Comparison of ENCODE assay signal across 8 mouse cellular contexts in the genomic region with DNA sequence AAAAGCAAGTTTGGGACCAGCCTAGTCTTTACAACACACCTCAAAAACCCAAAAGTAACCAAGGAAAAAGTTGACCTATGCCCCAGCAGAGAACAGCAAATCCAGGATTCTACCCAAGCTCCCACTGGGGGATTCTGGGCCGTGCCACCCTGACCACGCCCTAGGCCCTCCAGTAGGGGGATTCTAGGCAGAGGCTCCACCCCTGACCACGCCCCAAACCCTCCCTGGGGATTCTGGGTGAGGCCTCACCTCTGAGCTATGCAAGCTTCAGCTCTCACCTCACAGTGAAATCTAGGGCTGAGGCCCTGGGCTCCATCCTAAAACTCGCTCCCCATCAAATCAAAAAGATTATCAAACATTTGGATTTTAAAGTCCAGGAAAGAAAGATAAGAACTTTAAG. TPM values are rescaled to one million over a fixed set of nuclear protein-coding genes. Genes with fewer than 3 reads are reported as not detected.
A peak's percentile ranks its signal among the peaks of the same experiment; 100 is the strongest.
DNase-seq lines count a peak whose midpoint lies in the region; ATAC-seq and TF ChIP-seq lines count a peak whose summit lies in the region.

No protein-coding gene starts in this region.

- TF ChIP-seq EP300 in CH12.LX (IDR thresholded peaks at IDR 0.05; ENCODE audit: low read length) = no peak

- H3K4me1 ChIP-seq in heart, embryonic 13.5 days = peaks cover 52% of the 10 kb centered on the region
- H3K4me1 ChIP-seq in CH12.LX (ENCODE audit: control insufficient read depth in 1 of 2, insufficient read depth in 2 of 2) = peaks cover 18 to 56% of the 10 kb centered on the region in 2 experiments
- H3K4me1 ChIP-seq in embryonic facial prominence, embryonic 11.5 days (ENCODE audit: control insufficient read depth, insufficient read depth, low read length) = no peaks in the 10 kb centered on the region

- 0 out of 2 replicates have a peak overlapping the region, but pooled peaks have one; percentile 21 for H3K9ac ChIP-seq in heart, embryonic 13.5 days
- no peak overlapping the region for H3K9ac ChIP-seq in CH12.LX (ENCODE audit: insufficient read depth, low read depth)
- no peak overlapping the region for H3K9ac ChIP-seq in embryonic facial prominence, embryonic 11.5 days (replicated peaks; ENCODE audit: low read length)

- H3K27ac ChIP-seq in heart, embryonic 13.5 days (replicated peaks) = no peak overlapping the region
- H3K27ac ChIP-seq in CH12.LX (ENCODE audit: insufficient read depth, low read depth) = peak overlapping the region; percentile 50; the same call in 1 of the 2 replicates
- H3K27ac ChIP-seq in embryonic facial prominence, embryonic 11.5 days (replicated peaks; ENCODE audit: low read depth, low read length) = no peak overlapping the region

- no peak for TF ChIP-seq CTCF in CH12.LX (conservative IDR thresholded peaks at IDR 0.05 in 1 of 2, IDR thresholded peaks at IDR 0.05 in 1 of 2; ENCODE audit: low read depth in 2 of 2, low read length in 2 of 2)

- no peak for TF ChIP-seq POLR2A in CH12.LX (IDR thresholded peaks at IDR 0.05; ENCODE audit: low read depth, low read length)

- dilution Hi-C loops in CH12.LX (cut with MboI; ENCODE audit: extremely low pct_ligation_motif_present, extremely low pct_unique_long_range_greater_than_20kb, low sequenced_read_pairs) = no loop called here

- 0 out of 2 replicates have a peak, but pooled peaks cover 5% of the 10 kb centered on the region for H3K9me3 ChIP-seq in heart, embryonic 13.5 days
- peaks cover 15% of the 10 kb centered on the region for H3K9me3 ChIP-seq in CH12.LX (replicated peaks; ENCODE audit: low read length)
- no peaks in the 10 kb centered on the region for H3K9me3 ChIP-seq in embryonic facial prominence, embryonic 11.5 days (replicated peaks; ENCODE audit: control insufficient read depth, low read length)

- ATAC-seq in heart, embryonic 13.5 days (ENCODE audit: extremely low read depth, insufficient number of reproducible peaks, low FRiP score, low TSS enrichment) = no peak
- ATAC-seq in embryonic facial prominence, embryonic 11.5 days (replicated peaks; ENCODE audit: insufficient number of reproducible peaks, low FRiP score, low TSS enrichment, low read depth) = no peak
- peak; percentile 51 for ATAC-seq in megakaryocyte progenitor cell, adult 5-6 weeks (replicated peaks; ENCODE audit: poor library complexity)

- no peak for DNase-seq in heart, postnatal 25 days (ENCODE audit: low spot score)
- DNase-seq in CH12.LX (ENCODE audit: extremely low read depth) (peak; percentile 91), MN1 (ENCODE audit: low spot score) (no peak)
- peak; percentile 36 for DNase-seq in embryonic facial prominence, embryonic 11.5 days (ENCODE audit: low spot score)
- DNase-seq in layer of hippocampus, postnatal 36 days = no peak
- no peak for DNase-seq in gastrocnemius, postnatal 10 days

- no peak overlapping the region for H3K4me2 ChIP-seq in heart, embryonic 13.5 days
- no peak overlapping the region for H3K4me2 ChIP-seq in CH12.LX (ENCODE audit: insufficient read depth, low read depth, poor library complexity, severe bottlenecking)
- no peak overlapping the region for H3K4me2 ChIP-seq in embryonic facial prominence, embryonic 11.5 days (ENCODE audit: low read depth, low read length)

- in situ Hi-C loops in CH12.LX (cut with MboI; ENCODE audit: low pct_ligation_motif_present, low pct_unique_long_range_greater_than_20kb, low sequenced_read_pairs) = no loop called here

- H3K36me3 ChIP-seq in heart, embryonic 13.5 days = peaks cover 95% of the 10 kb centered on the region
- peaks cover 84 to 97% of the 10 kb centered on the region in 2 experiments for H3K36me3 ChIP-seq in CH12.LX (replicated peaks in 1 of 2; ENCODE audit: control insufficient read depth in 1 of 2, insufficient read depth in 1 of 2, low read length in 1 of 2)
- peaks cover 60% of the 10 kb centered on the region for H3K36me3 ChIP-seq in embryonic facial prominence, embryonic 11.5 days (replicated peaks; ENCODE audit: control insufficient read depth, insufficient read depth, low read depth, low read length)

- WGBS in heart, embryonic 13.5 days = 47% methylated on average over 4 of the region's 4 CpGs
- 58% methylated on average over 4 of the region's 4 CpGs for WGBS in embryonic facial prominence, embryonic 11.5 days

- H3K79me2 ChIP-seq in CH12.LX (replicated peaks; ENCODE audit: control insufficient read depth, extremely low read depth, insufficient read depth, poor library complexity, severe bottlenecking) = peaks cover 27% of the 10 kb centered on the region

- H3K27me3 ChIP-seq in heart, embryonic 13.5 days (replicated peaks) = no peaks in the 10 kb centered on the region
- no peaks in the 10 kb centered on the region for H3K27me3 ChIP-seq in CH12.LX (replicated peaks)
- no peaks in the 10 kb centered on the region for H3K27me3 ChIP-seq in embryonic facial prominence, embryonic 11.5 days (ENCODE audit: control insufficient read depth, insufficient read depth, low read length)

- no peak overlapping the region for H3K4me3 ChIP-seq in heart, embryonic 13.5 days
- H3K4me3 ChIP-seq in CH12.LX (replicated peaks in 1 of 3; ENCODE audit: low read depth in 2 of 3, low read length in 2 of 3, poor library complexity in 1 of 3) = no peak overlapping the region
- no peak overlapping the region for H3K4me3 ChIP-seq in embryonic facial prominence, embryonic 11.5 days (ENCODE audit: low read depth, low read length)

- no peak for TF ChIP-seq RAD21 in CH12.LX (IDR thresholded peaks at IDR 0.05; ENCODE audit: low read depth, low read length)

- intact Hi-C loops in heart, postnatal 25 days (cut with DNase I) = no loop called here

TF ChIP-seq in CH12.LX, 34 proteins besides CTCF, POLR2A, EP300 and RAD21:
- TF ChIP-seq SIN3A (IDR thresholded peaks at IDR 0.05; ENCODE audit: low read length) (no peak), POLR2AphosphoS2 (IDR thresholded peaks at IDR 0.05; ENCODE audit: low read depth, low read length) (peak; percentile 29; the same call in 1 of the 2 replicates), ETS1 (conservative IDR thresholded peaks at IDR 0.05; ENCODE audit: low read depth, low read length) (no peak), USF2 (conservative IDR thresholded peaks at IDR 0.05; ENCODE audit: low read depth, low read length) (no peak)

RNA-seq across cellular contexts. Expression of a gene that starts 9.9 kb away (rescaled TPM):
- polyA plus RNA-seq in heart, embryonic 13.5 days (2015; fragmentation: Nextera tagmentation; extraction: Ambion mirVana) = 55.9 and 57.6 TPM in 2 replicates
- 10 to 100 TPM; 20.3 to 20.9 TPM for total RNA-seq in heart, postnatal 25 days (2021)
- 179 and 207 TPM in 2 replicates for total RNA-seq in CH12.LX (2012; rRNA removed)
- total RNA-seq in CH12.LX (2014; rRNA removed) = 139 and 146 TPM in 2 replicates
- 208 and 223 TPM in 2 replicates for polyA plus RNA-seq in CH12.LX (2012; ENCODE audit: insufficient read length, low read depth)
- 174 and 178 TPM in 2 replicates for polyA plus RNA-seq in embryonic facial prominence, embryonic 11.5 days (2014; fragmentation: Nextera tagmentation; extraction: Ambion mirVana)
- 29.9 and 35.3 TPM in 2 replicates for total RNA-seq in megakaryocyte progenitor cell, adult 5-6 weeks (2015)
- total RNA-seq in megakaryocyte progenitor cell, adult 5-6 weeks (2017) = 33.5 and 51.0 TPM in 2 replicates
- total RNA-seq in layer of hippocampus, postnatal 36 days (2021) = 10 to 100 TPM; 30.5 to 30.6 TPM
- 10 to 100 TPM; 33.0 to 43.2 TPM for total RNA-seq in gastrocnemius, postnatal 10 days (2021)

RNA-seq across cellular contexts. Expression of a gene that starts 16.9 kb away (rescaled TPM):
- 1,246 and 1,505 TPM in 2 replicates for polyA plus RNA-seq in heart, embryonic 13.5 days (2015; fragmentation: Nextera tagmentation; extraction: Ambion mirVana)
- 1,000 to 10,000 TPM; 1,983 to 2,045 TPM for total RNA-seq in heart, postnatal 25 days (2021)
- 466 and 529 TPM in 2 replicates for total RNA-seq in CH12.LX (2012; rRNA removed)
- total RNA-seq in CH12.LX (2014; rRNA removed) = 442 and 444 TPM in 2 replicates
- polyA plus RNA-seq in CH12.LX (2012; ENCODE audit: insufficient read length, low read depth) = 206 and 248 TPM in 2 replicates
- 377 and 460 TPM in 2 replicates for polyA plus RNA-seq in embryonic facial prominence, embryonic 11.5 days (2014; fragmentation: Nextera tagmentation; extraction: Ambion mirVana)
- 202 and 210 TPM in 2 replicates for total RNA-seq in megakaryocyte progenitor cell, adult 5-6 weeks (2015)
- 184 and 263 TPM in 2 replicates for total RNA-seq in megakaryocyte progenitor cell, adult 5-6 weeks (2017)
- total RNA-seq in layer of hippocampus, postnatal 36 days (2021) = 100 to 1,000 TPM; 443 to 467 TPM
- total RNA-seq in gastrocnemius, postnatal 10 days (2021) = 100 to 1,000 TPM; 725 to 806 TPM

RNA-seq across cellular contexts. Expression of a gene that starts 24.2 kb away (rescaled TPM):
- 170 and 182 TPM in 2 replicates for polyA plus RNA-seq in heart, embryonic 13.5 days (2015; fragmentation: Nextera tagmentation; extraction: Ambion mirVana)
- 10 to 100 TPM; 85.2 to 88.9 TPM for total RNA-seq in heart, postnatal 25 days (2021)
- total RNA-seq in CH12.LX (2012; rRNA removed) (61.9 and 67.0 TPM in 2 replicates), CH12.LX (2014; rRNA removed) (48.7 and 51.5 TPM in 2 replicates)
- polyA plus RNA-seq in CH12.LX (2012; ENCODE audit: insufficient read length, low read depth) = 131 and 133 TPM in 2 replicates
- 241 and 259 TPM in 2 replicates for polyA plus RNA-seq in embryonic facial prominence, embryonic 11.5 days (2014; fragmentation: Nextera tagmentation; extraction: Ambion mirVana)
- total RNA-seq in megakaryocyte progenitor cell, adult 5-6 weeks (2015) = 91.1 and 96.6 TPM in 2 replicates
- total RNA-seq in megakaryocyte progenitor cell, adult 5-6 weeks (2017) = 82.8 and 90.8 TPM in 2 replicates
- total RNA-seq in layer of hippocampus, postnatal 36 days (2021) = 100 to 1,000 TPM; 148 to 156 TPM
- total RNA-seq in gastrocnemius, postnatal 10 days (2021) = 100 to 1,000 TPM; 107 to 120 TPM

RNA-seq across cellular contexts. Expression of a gene that starts 36.1 kb away (rescaled TPM):
- 3.8 and 4.5 TPM in 2 replicates for polyA plus RNA-seq in heart, embryonic 13.5 days (2015; fragmentation: Nextera tagmentation; extraction: Ambion mirVana)
- 1 to 10 TPM; 7.5 to 8.8 TPM for total RNA-seq in heart, postnatal 25 days (2021)
- total RNA-seq in CH12.LX (2012; rRNA removed) = 8.4 and 8.5 TPM in 2 replicates
- total RNA-seq in CH12.LX (2014; rRNA removed) = 4.9 and 6.6 TPM in 2 replicates
- polyA plus RNA-seq in CH12.LX (2012; ENCODE audit: insufficient read length, low read depth) = 4.7 and 5.9 TPM in 2 replicates
- 10.3 and 12.9 TPM in 2 replicates for polyA plus RNA-seq in embryonic facial prominence, embryonic 11.5 days (2014; fragmentation: Nextera tagmentation; extraction: Ambion mirVana)
- total RNA-seq in megakaryocyte progenitor cell, adult 5-6 weeks (2015) = 1.9 and 4.3 TPM in 2 replicates
- 2.7 and 7.9 TPM in 2 replicates for total RNA-seq in megakaryocyte progenitor cell, adult 5-6 weeks (2017)
- 10 to 100 TPM; 18.2 to 18.4 TPM for total RNA-seq in layer of hippocampus, postnatal 36 days (2021)
- 10 to 100 TPM in 1 of 2 experiments, 1 to 10 TPM in 1; 8.9 to 12.2 TPM for total RNA-seq in gastrocnemius, postnatal 10 days (2021)

Comparison
In these comparisons a context has a peak if more than half of its experiments do, and no peak if none do; other contexts are left out.
1. DNase-seq: peak in CH12.LX (single experiment) and embryonic facial prominence, embryonic 11.5 days (single experiment); none in heart, postnatal 25 days (single experiment), MN1 (single experiment), layer of hippocampus, postnatal 36 days (0 of 2) and gastrocnemius, postnatal 10 days (single experiment).